Mouse (Mus musculus) embryonic facial prominence, embryonic 12.5 days (tissue): ENCODE results near the gene Krt90. TPM values are rescaled to one million over a fixed set of nuclear protein-coding genes. Genes with fewer than 3 reads are reported as not detected.

Source experiments
- ATAC-seq: fragments of 200-750 bp; cut with Nextera tagmentation; 2 replicates; pipeline ENCODE4 v1.8.0; 2017; ENCODE audit not compliant: insufficient number of reproducible peaks, insufficient read depth, low FRiP score, low TSS enrichment
- H3K27ac ChIP-seq: fragments of 300-500 bp; sonication (generic); 2 replicates; pipeline ENCODE4 v1.5.1; 2016; ENCODE audit warnings: mild to moderate bottlenecking
- H3K27me3 ChIP-seq: fragments of 300-500 bp; sonication (generic); 2 replicates; pipeline ENCODE4 v1.6.1; 2016; ENCODE audit warnings: mild to moderate bottlenecking, moderate library complexity
- H3K36me3 ChIP-seq: fragments of 300-500 bp; sonication (generic); 2 replicates; pipeline ENCODE4 v1.6.1; 2016; ENCODE audit warnings: mild to moderate bottlenecking
- H3K4me1 ChIP-seq: fragments of 300-500 bp; sonication (generic); 2 replicates; pipeline ENCODE4 v1.6.1; 2016
- H3K4me2 ChIP-seq: fragments of 300-500 bp; sonication (generic); replicated peaks from 2 replicates; pipeline ENCODE4 v1.6.1; 2016; ENCODE audit warnings: mild to moderate bottlenecking, moderate library complexity
- H3K4me3 ChIP-seq: fragments of 300-500 bp; sonication (generic); 2 replicates; pipeline ENCODE4 v1.5.1; 2016; ENCODE audit warnings: mild to moderate bottlenecking
- H3K9ac ChIP-seq: fragments of 300-500 bp; sonication (generic); 2 replicates; pipeline ENCODE4 v1.6.1; 2016; ENCODE audit warnings: mild to moderate bottlenecking, moderate library complexity
- H3K9me3 ChIP-seq: fragments of 300-500 bp; sonication (generic); 2 replicates; pipeline ENCODE4 v1.6.1; 2016; ENCODE audit warnings: mild to moderate bottlenecking, moderate library complexity
- WGBS: fragments of 180-500 bp; shearing (Covaris S2); methylation state at CpG from one replicate; pipeline ENCODE4 v1.1.7; 2016; 5-methylcytosine and 5-hydroxymethylcytosine counted together
- microRNA-seq: library from miRNA; unstranded; fragments of <30 nt; microRNA quantifications from one replicate; pipeline ENCODE4, GENCODE M21; 2017
- polyA plus RNA-seq: library from polyadenylated mRNA; unstranded; fragments of >200 nt; fragmentation: Nextera tagmentation; extraction: Ambion mirVana; gene quantifications from 2 replicates; pipeline ENCODE4 v1.2.1, GENCODE M21; 2016

Krt90 gene
- polyA plus RNA-seq, 1 experiment from 2014 or later, result 0.59 TPM

GRCm38 (mm10) chr15:101508247-101508646, 54.5 kb downstream of the Krt90 start:
- Histone ChIP-seq H3K27me3 (no peaks in the 10 kb centered on the region), H3K9ac (no peak overlapping the region), H3K27ac (no peak overlapping the region), H3K36me3 (no peaks in the 10 kb centered on the region), H3K4me3 (no peak overlapping the region), H3K4me2 (no peak overlapping the region), H3K9me3 (no peaks in the 10 kb centered on the region), H3K4me1 (no peaks in the 10 kb centered on the region)
- no peak for ATAC-seq
- WGBS, result 65% methylated on average over 9 of the region's 9 CpGs

GRCm38 (mm10) chr15:101506896-101507758, 55.6 kb downstream of the Krt90 start:
- Histone ChIP-seq H3K4me1 (no peaks in the 10 kb centered on the region), H3K27me3 (no peaks in the 10 kb centered on the region), H3K36me3 (no peaks in the 10 kb centered on the region), H3K4me3 (no peak overlapping the region), H3K4me2 (no peak overlapping the region), H3K9me3 (no peaks in the 10 kb centered on the region), H3K9ac (no peak overlapping the region), H3K27ac (no peak overlapping the region)
- ATAC-seq, result no peak
- 42% methylated on average over 14 of the region's 14 CpGs for WGBS

Small RNAs within 50 kb of the gene (microRNA-seq; reads per million reads assigned to microRNA genes)
- not detected for gene Gm44393
- not detected for gene Gm44460

Other genes with a start within 250 kb of the Krt90 start
- gene Krt80, start 192.8 kb downstream of the Krt90 start, polyA plus RNA-seq, result 0.35 and 0.45 TPM in 2 replicates
- 14.2 and 15.7 TPM in 2 replicates for gene Krt7, start 151.9 kb downstream of the Krt90 start, polyA plus RNA-seq
- 0.53 and 0.54 TPM in 2 replicates for gene Krt87, start 124.1 kb downstream of the Krt90 start, polyA plus RNA-seq
- gene Krt88, start 115.2 kb downstream of the Krt90 start, polyA plus RNA-seq, result not detected in 2 replicates
- gene Krt81, start 99.2 kb downstream of the Krt90 start, polyA plus RNA-seq, result not detected in 2 replicates
- gene Krt86, start 89.5 kb downstream of the Krt90 start, polyA plus RNA-seq, result not detected in 2 replicates
- not detected in 2 replicates for gene Krt83, start 71.4 kb downstream of the Krt90 start, polyA plus RNA-seq
- not detected in 2 replicates for gene Gm49425, start 45.7 kb downstream of the Krt90 start, polyA plus RNA-seq
- gene Krt84, start 30.1 kb downstream of the Krt90 start, polyA plus RNA-seq, result 0.06 TPM in 1 of 2 replicates, not detected in the other
- not detected in 2 replicates for gene Krt82, start 12.3 kb downstream of the Krt90 start, polyA plus RNA-seq
- 0.36 and 0.64 TPM in 2 replicates for gene Krt75, start 11.0 kb upstream of the Krt90 start, polyA plus RNA-seq
- gene Gm5414, start 65.2 kb upstream of the Krt90 start, polyA plus RNA-seq, result not detected in 2 replicates
- not detected in 2 replicates for gene Gm5478, start 84.4 kb upstream of the Krt90 start, polyA plus RNA-seq
- not detected in 2 replicates for gene Krt6b, start 117.3 kb upstream of the Krt90 start, polyA plus RNA-seq
- 1.4 and 1.6 TPM in 2 replicates for gene Krt6a, start 131.4 kb upstream of the Krt90 start, polyA plus RNA-seq
- gene Krt5, start 149.9 kb upstream of the Krt90 start, polyA plus RNA-seq, result 73.2 and 80.6 TPM in 2 replicates
- not detected in 2 replicates for gene Krt71, start 180.2 kb upstream of the Krt90 start, polyA plus RNA-seq
- gene Krt72, start 223.5 kb upstream of the Krt90 start, polyA plus RNA-seq, result not detected in 2 replicates
- gene Krt73, start 239.4 kb upstream of the Krt90 start, polyA plus RNA-seq, result 0.08 TPM in 1 of 2 replicates, not detected in the other